Mouse (Mus musculus) cerebellum, adult 2 months (tissue): ENCODE results near the gene Lpcat3.
"Not testable (repeated sequence)": the region's sequence is repeated elsewhere in the genome, so short reads cannot be mapped to it uniquely, and the experiment has no call there.

ENCODE experiments used
- CTCF ChIP-seq: fragments of 200-500 bp; IDR thresholded peaks from 2 replicates; pipeline ENCODE4 v1.5.1; 2011; ENCODE audit warnings: low read depth, mild to moderate bottlenecking, control low read depth, low read length, moderate library complexity, borderline replicate concordance; ENCODE audit not compliant: insufficient read depth
- POLR2A ChIP-seq: fragments of 200-500 bp; IDR thresholded peaks from 2 replicates; pipeline ENCODE4 v1.6.1; 2011; ENCODE audit warnings: low read length, control low read depth, borderline replicate concordance; ENCODE audit not compliant: insufficient read depth

DNA sequence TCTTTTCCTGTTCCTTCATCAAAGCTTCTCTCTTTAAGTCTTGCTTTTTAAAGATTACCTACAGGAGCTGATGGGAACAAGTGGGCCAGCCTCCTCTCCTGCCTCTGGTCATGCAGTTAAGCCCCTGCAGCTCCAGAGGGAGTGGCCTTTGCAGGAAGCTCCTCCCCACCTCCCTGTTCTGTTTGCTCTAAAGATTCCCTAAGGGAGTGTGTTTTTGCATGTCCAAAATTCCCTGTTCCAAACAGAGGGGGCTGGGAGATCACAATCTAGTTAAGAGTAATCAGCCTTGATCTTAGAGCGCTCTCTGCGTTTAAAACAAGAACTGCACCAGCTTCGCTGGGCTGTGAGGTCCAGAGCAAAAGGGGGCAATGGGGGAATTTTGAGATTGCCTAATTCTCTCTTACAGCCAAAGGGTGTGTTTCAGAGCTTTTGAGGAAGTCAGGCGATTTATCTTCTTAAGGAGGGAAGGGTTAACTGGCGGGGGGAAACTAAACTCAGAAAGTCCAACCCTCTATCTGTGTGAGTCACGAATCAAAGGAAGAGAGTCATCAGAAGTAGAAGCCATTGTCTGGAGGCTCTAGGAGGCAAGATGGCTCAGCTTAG, 25.9 kb upstream of the Lpcat3 start:
- TF ChIP-seq CTCF, POLR2A: not testable (repeated sequence)
